Mouse (Mus musculus) cerebellum, adult 11 months (tissue): ENCODE results near the gene St6gal1.

Experiments used
- DNase-seq: peaks from one replicate; pipeline ENCODE4 v3.0.0; 2022

St6gal1 gene

GRCm38 (mm10) chr16:23223871-23224469 is 570 bp upstream of the St6gal1 start:
- DNase-seq: no peak

- DNase-seq: no peak
These were observed 655 bp downstream of the St6gal1 start for GRCm38 (mm10) chr16:23225069-23225721.

GRCm38 (mm10) chr16:23225821-23226600 is 1.5 kb downstream of the St6gal1 start:
- DNase-seq: no peak

GRCm38 (mm10) chr16:23226601-23227351 is 2.2 kb downstream of the St6gal1 start:
- no peak for DNase-seq

GRCm38 (mm10) chr16:23227851-23228250 is 3.3 kb downstream of the St6gal1 start:
- no peak for DNase-seq

- DNase-seq: no peak
These were observed 3.9 kb downstream of the St6gal1 start for GRCm38 (mm10) chr16:23228486-23228885.

GRCm38 (mm10) chr16:23229945-23230344 is 5.4 kb downstream of the St6gal1 start:
- no peak for DNase-seq

- no peak for DNase-seq
These were observed 6.6 kb downstream of the St6gal1 start for GRCm38 (mm10) chr16:23231168-23231567.

- DNase-seq: no peak
These were observed 8.2 kb downstream of the St6gal1 start for GRCm38 (mm10) chr16:23232691-23233090.

GRCm38 (mm10) chr16:23233496-23233895 is 9.0 kb downstream of the St6gal1 start:
- DNase-seq: no peak

GRCm38 (mm10) chr16:23234557-23234956 is 10.0 kb downstream of the St6gal1 start:
- no peak for DNase-seq

- no peak for DNase-seq
These were observed 10.7 kb downstream of the St6gal1 start for GRCm38 (mm10) chr16:23235173-23235694.

GRCm38 (mm10) chr16:23239583-23239982 is 15.0 kb downstream of the St6gal1 start:
- DNase-seq: no peak

GRCm38 (mm10) chr16:23240049-23240949 is 15.8 kb downstream of the St6gal1 start:
- DNase-seq: no peak

GRCm38 (mm10) chr16:23240950-23241259 is 16.4 kb downstream of the St6gal1 start:
- no peak for DNase-seq

GRCm38 (mm10) chr16:23243726-23244425 is 19.3 kb downstream of the St6gal1 start:
- no peak for DNase-seq

- no peak for DNase-seq
These were observed 19.9 kb downstream of the St6gal1 start for GRCm38 (mm10) chr16:23244486-23244885.

GRCm38 (mm10) chr16:23249285-23249684 is 24.7 kb downstream of the St6gal1 start:
- no peak for DNase-seq

- DNase-seq: no peak
These were observed 25.2 kb downstream of the St6gal1 start for GRCm38 (mm10) chr16:23249762-23250161.

- no peak for DNase-seq
These were observed 26.3 kb downstream of the St6gal1 start for GRCm38 (mm10) chr16:23250556-23251444.

- DNase-seq: no peak
These were observed 26.9 kb downstream of the St6gal1 start for GRCm38 (mm10) chr16:23251445-23251773.
